Mouse (Mus musculus): ENCODE measurements at regions not wholly inside any gene's neighbourhood (a gene's known extent, or its start where the extent isn't known, plus 50 kb on each side); places are given as distances from the start of the nearest gene placed in this dataset.

DNA sequence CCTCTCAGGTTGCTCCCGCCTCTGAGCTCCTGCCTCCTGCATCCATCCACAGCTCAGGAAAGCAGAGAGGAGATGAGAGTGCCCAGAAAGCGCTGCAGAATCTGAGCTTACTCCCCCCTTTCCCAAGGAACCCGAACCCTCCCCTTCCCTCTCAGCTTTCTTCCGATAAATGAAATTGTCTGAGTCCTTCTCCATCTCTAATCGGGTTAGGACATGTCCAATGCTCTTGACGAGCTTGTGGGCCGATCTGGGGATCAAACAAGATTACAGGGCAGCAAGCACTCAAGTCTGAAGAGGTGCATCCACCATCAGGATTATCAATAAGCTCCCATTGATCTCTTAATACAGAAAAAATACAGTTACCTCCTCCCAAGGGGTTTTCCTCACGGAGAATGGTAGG lies 80.0 kb upstream of the Foxk1 start:
- TF ChIP-seq CTCF (conservative IDR thresholded peaks at IDR 0.05; ENCODE audit: low read length), result no peak
- TF ChIP-seq NANOG (IDR thresholded peaks at IDR 0.05; ENCODE audit: borderline replicate concordance, low read length), result no peak
- TF ChIP-seq POU5F1 (IDR thresholded peaks at IDR 0.05; ENCODE audit: borderline replicate concordance, low read length), result no peak

All from E14TG2a.4 (cell line).